Mouse (Mus musculus) stomach, postnatal 0 days (tissue): ENCODE results near the gene Boc. TPM values are rescaled to one million over a fixed set of nuclear protein-coding genes. Genes with fewer than 3 reads are reported as not detected.
A peak's percentile ranks its signal among the peaks of the same experiment; 100 is the strongest.

Experiments
- ATAC-seq: fragments of 200-750 bp; cut with Nextera tagmentation; 2 replicates; pipeline ENCODE4 v1.8.0; 2017; ENCODE audit not compliant: low FRiP score, low TSS enrichment
- DNase-seq: peaks from one replicate; pipeline ENCODE4 v3.0.0-alpha.2; 2016; ENCODE audit warnings: low spot score
- H3K27ac ChIP-seq: fragments of 300-500 bp; sonication (generic); replicated peaks from 2 replicates; pipeline ENCODE4 v1.5.1; 2014; ENCODE audit warnings: mild to moderate bottlenecking, control low read depth
- H3K27me3 ChIP-seq: fragments of 300-500 bp; sonication (generic); 2 replicates; pipeline ENCODE4 v1.6.1; 2014; ENCODE audit warnings: low read length; ENCODE audit not compliant: control insufficient read depth, insufficient read depth
- H3K36me3 ChIP-seq: fragments of 300-500 bp; sonication (generic); 2 replicates; pipeline ENCODE4 v1.6.1; 2014; ENCODE audit warnings: low read length, mixed read lengths; ENCODE audit not compliant: control insufficient read depth, insufficient read depth
- H3K4me1 ChIP-seq: fragments of 300-500 bp; sonication (generic); replicated peaks from 2 replicates; pipeline ENCODE4 v1.6.1; 2014; ENCODE audit warnings: antibody characterized with exemption; ENCODE audit not compliant: control insufficient read depth, insufficient read depth
- H3K4me2 ChIP-seq: fragments of 300-500 bp; sonication (generic); replicated peaks from 2 replicates; pipeline ENCODE4 v1.6.1; 2014; ENCODE audit warnings: low read depth, mild to moderate bottlenecking, control low read depth, moderate library complexity
- H3K4me3 ChIP-seq: fragments of 300-500 bp; sonication (generic); 2 replicates; pipeline ENCODE4 v1.5.1; 2014; ENCODE audit warnings: low read depth, low read length, control low read depth
- H3K9ac ChIP-seq: fragments of 300-500 bp; sonication (generic); 2 replicates; pipeline ENCODE4 v1.6.1; 2014; ENCODE audit warnings: mild to moderate bottlenecking, low read length, control low read depth, mixed read lengths
- H3K9me3 ChIP-seq: fragments of 300-500 bp; sonication (generic); 2 replicates; pipeline ENCODE4 v1.6.1; 2016; ENCODE audit warnings: low read length; ENCODE audit not compliant: control insufficient read depth
- CTCF ChIP-seq: IDR thresholded peaks from 2 replicates; pipeline ENCODE4 v1.5.1; 2016; ENCODE audit warnings: antibody characterized with exemption, low read depth, mild to moderate bottlenecking, moderate library complexity
- EP300 ChIP-seq: optimal IDR thresholded peaks from 2 replicates; pipeline ENCODE3; 2016; ENCODE audit warnings: antibody characterized with exemption
- WGBS: fragments of 180-500 bp; shearing (Covaris S2); extraction: QIAGEN DNeasy Blood & Tissue Kit; methylation state at CpG from one replicate; pipeline ENCODE4 v1.1.7; 2014; 5-methylcytosine and 5-hydroxymethylcytosine counted together
- polyA plus RNA-seq: library from polyadenylated mRNA; unstranded; fragments of >200 nt; fragmentation: Nextera tagmentation; extraction: Ambion mirVana; gene quantifications from 2 replicates; pipeline ENCODE4 v1.2.1, GENCODE M21; 2015

Boc gene
- polyA plus RNA-seq, 1 experiment from 2014 or later, result 6.1 TPM

DNA sequence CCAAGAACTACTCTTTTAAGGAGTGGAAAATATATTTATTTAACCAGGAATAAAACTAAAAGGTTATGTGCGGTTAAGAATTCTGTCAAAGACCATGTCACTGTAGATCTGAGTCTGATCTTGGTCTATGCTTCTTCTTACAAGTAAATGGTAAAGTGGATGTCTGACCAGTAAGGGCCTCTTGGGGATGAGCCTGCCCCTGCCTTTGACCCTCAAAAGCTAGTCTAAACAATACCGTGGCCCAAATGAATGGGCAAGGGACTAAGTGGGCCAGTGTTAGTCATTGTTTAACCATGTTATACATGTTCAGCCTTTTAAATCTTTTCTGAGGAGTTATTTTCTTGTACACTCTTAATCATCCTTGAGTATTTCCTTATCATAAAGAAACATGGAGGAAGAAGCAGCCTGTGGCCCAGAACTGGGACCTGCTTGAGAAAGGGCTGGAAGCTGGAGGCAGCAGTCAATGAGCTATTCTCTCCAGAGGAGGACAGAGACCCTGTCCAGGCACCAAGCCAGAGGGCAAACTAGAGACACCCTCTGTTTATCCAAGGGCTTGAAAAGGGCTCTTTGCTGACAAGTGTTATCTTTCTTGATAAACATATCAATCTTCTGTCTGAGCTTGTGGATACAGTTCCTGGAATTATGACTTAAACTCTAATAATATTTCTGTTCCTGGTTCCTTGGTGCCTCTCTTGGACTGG lies 38.6 kb upstream of the Boc start:
- WGBS, result 49% methylated on average over 2 of the region's 2 CpGs
- no peaks in the 10 kb centered on the region for H3K27me3 ChIP-seq
- TF ChIP-seq EP300 (no peak), CTCF (0 out of 2 replicates have a peak, but pooled peaks have one; percentile 1)
- no peaks in the 10 kb centered on the region for H3K4me1 ChIP-seq
- H3K9ac ChIP-seq, result no peak overlapping the region
- peak; percentile 38; the same call in 1 of the 2 replicates for ATAC-seq
- DNase-seq, result no peak
- no peaks in the 10 kb centered on the region for H3K9me3 ChIP-seq
- H3K4me3 ChIP-seq, result no peak overlapping the region
- H3K36me3 ChIP-seq, result no peaks in the 10 kb centered on the region
- H3K27ac ChIP-seq, result no peak overlapping the region
- H3K4me2 ChIP-seq, result no peak overlapping the region

DNA sequence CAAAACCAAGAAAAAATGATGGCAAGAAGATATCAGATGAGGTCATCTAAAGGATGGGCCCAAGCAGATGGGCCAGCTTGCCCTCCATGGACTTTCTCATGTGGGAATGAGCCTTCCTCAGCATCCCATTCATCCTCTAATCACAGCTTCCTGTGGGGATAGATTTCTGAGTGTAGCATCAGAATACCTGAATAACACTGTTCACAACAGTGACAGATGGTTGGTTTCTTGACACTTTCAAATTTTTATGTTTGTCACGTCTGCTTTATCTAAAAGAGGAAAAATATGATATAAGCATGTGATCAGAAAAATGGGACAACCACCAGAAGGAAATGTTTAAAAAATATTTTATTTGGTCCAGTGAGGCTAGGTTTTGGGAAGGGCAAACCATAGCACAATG lies 30.8 kb upstream of the Boc start:
- H3K36me3 ChIP-seq, result no peaks in the 10 kb centered on the region
- no peak overlapping the region for H3K27ac ChIP-seq
- H3K9ac ChIP-seq, result no peak overlapping the region
- no peaks in the 10 kb centered on the region for H3K4me1 ChIP-seq
- H3K9me3 ChIP-seq, result no peaks in the 10 kb centered on the region
- H3K4me2 ChIP-seq, result no peak overlapping the region
- DNase-seq, result no peak
- no peak for TF ChIP-seq EP300
- TF ChIP-seq CTCF, result no peak
- no peak overlapping the region for H3K4me3 ChIP-seq
- H3K27me3 ChIP-seq, result no peaks in the 10 kb centered on the region
- ATAC-seq, result no peak
- WGBS, result 67% methylated on average over 1 of the region's 1 CpGs

DNA sequence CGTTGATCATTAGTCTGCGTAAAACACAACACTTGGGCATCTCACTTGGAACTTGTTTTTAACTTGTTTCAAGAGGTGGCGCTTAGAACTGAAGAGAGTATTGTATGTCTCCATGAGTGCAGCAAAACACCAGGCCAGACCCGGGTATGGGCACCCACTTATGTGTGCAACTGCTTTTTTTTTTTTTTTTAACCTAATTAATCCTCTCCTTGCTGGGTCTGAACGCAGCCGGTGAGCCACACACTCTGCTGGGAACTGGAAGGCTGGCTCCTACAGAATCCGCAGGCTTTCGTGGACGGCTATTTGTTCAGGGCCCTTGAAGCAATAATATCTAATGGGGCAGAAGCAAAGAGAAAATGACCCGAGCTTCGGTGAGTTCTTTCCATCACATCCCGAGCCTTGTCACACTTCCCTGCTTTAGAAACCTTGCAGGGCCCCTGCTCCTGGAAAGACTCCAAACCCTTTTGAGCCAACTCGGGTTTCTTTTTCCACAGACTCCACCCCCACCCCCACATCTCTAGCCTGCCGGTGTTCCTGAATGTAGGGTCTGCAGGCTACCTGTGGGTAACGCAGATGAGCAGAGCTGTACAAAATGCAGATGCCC lies 20.8 kb upstream of the Boc start:
- ATAC-seq, result no peak
- H3K4me1 ChIP-seq, result no peaks in the 10 kb centered on the region
- H3K27me3 ChIP-seq, result no peaks in the 10 kb centered on the region
- no peak for DNase-seq
- no peak for TF ChIP-seq CTCF
- TF ChIP-seq EP300, result no peak
- H3K4me2 ChIP-seq, result 0 out of 2 replicates have a peak overlapping the region, but pooled peaks have one; percentile 6
- no peaks in the 10 kb centered on the region for H3K9me3 ChIP-seq
- H3K4me3 ChIP-seq, result no peak overlapping the region
- no peaks in the 10 kb centered on the region for H3K36me3 ChIP-seq
- 31% methylated on average over 15 of the region's 15 CpGs for WGBS
- no peak overlapping the region for H3K9ac ChIP-seq
- no peak overlapping the region for H3K27ac ChIP-seq

DNA sequence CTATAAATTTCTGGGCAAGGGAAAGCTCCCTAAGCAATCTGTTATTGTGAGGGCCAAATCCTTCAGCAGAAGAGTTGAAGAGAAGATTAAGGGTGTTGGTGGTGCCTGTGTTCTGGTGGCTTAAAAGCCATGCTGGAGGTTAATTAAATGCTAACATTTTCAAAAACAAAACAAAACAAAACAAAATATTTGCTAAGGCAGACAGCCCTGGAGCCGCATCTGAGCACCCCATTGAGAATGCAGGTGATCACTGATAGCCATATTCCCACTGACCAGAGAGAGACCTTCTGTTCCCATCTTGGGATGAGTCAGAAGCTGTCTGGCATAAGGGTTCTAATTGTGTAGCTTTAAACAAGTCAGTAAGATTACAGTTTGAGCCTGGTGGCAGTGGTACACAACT lies 19.9 kb upstream of the Boc start:
- H3K27ac ChIP-seq, result no peak overlapping the region
- no peak for DNase-seq
- no peaks in the 10 kb centered on the region for H3K9me3 ChIP-seq
- H3K4me1 ChIP-seq, result no peaks in the 10 kb centered on the region
- no peak overlapping the region for H3K4me2 ChIP-seq
- no peak overlapping the region for H3K9ac ChIP-seq
- H3K27me3 ChIP-seq, result no peaks in the 10 kb centered on the region
- H3K4me3 ChIP-seq, result no peak overlapping the region
- WGBS, result 86% methylated on average over 1 of the region's 1 CpGs
- TF ChIP-seq CTCF, result no peak
- TF ChIP-seq EP300, result no peak
- H3K36me3 ChIP-seq, result no peaks in the 10 kb centered on the region
- no peak for ATAC-seq

DNA sequence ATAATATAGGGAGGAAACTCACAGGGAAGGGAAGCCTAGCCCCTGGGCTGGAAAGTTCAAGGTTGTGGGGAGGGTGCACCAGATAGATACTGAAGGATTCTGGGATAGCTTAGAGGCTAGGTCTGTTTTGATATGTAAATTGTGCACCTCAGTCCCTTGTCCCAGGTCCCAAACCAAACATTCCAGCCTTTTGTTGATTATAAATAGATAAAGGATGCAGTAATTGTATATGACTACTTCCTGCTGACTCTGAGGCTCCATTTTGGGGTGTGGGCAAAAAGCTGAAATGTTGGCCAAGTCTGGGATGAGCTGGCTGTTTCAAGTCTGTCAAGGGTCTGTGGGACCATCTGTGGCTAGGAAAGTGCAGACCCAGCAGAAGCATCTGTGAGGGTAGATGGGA lies 9.4 kb upstream of the Boc start:
- Histone ChIP-seq H3K27me3 (no peaks in the 10 kb centered on the region), H3K9ac (no peak overlapping the region), H3K9me3 (no peaks in the 10 kb centered on the region), H3K27ac (no peak overlapping the region), H3K36me3 (no peaks in the 10 kb centered on the region), H3K4me1 (no peaks in the 10 kb centered on the region), H3K4me3 (no peak overlapping the region), H3K4me2 (no peak overlapping the region)
- DNase-seq (no peak), ATAC-seq (no peak)
- no peak for TF ChIP-seq CTCF
- no peak for TF ChIP-seq EP300
